In the genomic region with DNA sequence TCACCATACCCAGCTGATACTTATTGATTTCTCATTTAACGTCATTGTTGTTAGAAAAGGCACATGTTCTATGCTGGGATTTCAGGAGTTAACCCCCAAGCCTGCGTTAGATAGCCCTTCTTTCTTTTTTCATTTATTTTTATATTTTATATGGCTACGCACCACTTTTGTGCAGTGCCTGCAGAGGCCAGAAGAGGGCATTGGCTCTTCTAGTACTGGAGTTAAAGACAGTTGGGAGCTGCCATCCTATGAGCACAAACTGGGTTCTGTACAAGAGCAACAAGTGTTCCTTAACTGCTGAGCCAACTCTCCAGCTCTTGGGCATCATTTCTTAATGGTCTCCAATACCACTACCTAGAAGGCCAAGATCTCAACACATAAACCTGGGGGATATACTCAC, we compare ENCODE assay signal across 11 mouse cellular contexts. TPM values are rescaled to one million over a fixed set of nuclear protein-coding genes. Genes with fewer than 3 reads are reported as not detected.
DNase-seq lines count a peak whose midpoint lies in the region; ATAC-seq and TF ChIP-seq lines count a peak whose summit lies in the region.
"Had no signal": no experiment of that assay in that cellular context is flagged by ENCODE, and none has a peak within 500 bp of the region (broad histone marks: within the 10 kb centered on the region; RNA-seq: fewer than 3 reads in every experiment).

No protein-coding gene starts in this region.

- no peaks in the 10 kb centered on the region; the same call in 1 of the 2 replicates for H3K4me1 ChIP-seq in heart, adult 2 months (ENCODE audit: control insufficient read depth, insufficient read depth, low read length)
- H3K4me1 ChIP-seq: neural tube, embryonic 13.5 days had no signal

- TF ChIP-seq POLR2A in heart, adult 2 months (IDR thresholded peaks at IDR 0.05; ENCODE audit: insufficient read depth, low read depth, low read length), result no peak
- TF ChIP-seq POLR2A in brain, embryonic 14.5 days (IDR thresholded peaks at IDR 0.05; ENCODE audit: borderline replicate concordance, extremely low read depth, insufficient read depth, insufficient read length, poor library complexity, severe bottlenecking), result no peak

- intact Hi-C loops in heart, adult 2 months (cut with DNase I), result loop anchor here (5.0 kb wide), 1 partner anchor 312 kb away; no protein-coding TSS in a partner anchor

- DNase-seq in heart, adult 2 months, result no peak
- DNase-seq in heart, adult 8-10 months (ENCODE audit: low spot score), result no peak
- DNase-seq in right cerebral cortex, postnatal 10 days (ENCODE audit: low spot score in 2 of 2), result peak; percentile 48 to 64
- no peak for DNase-seq in right cerebral cortex, postnatal 36 days (ENCODE audit: low spot score in 2 of 2)
- no peak for DNase-seq in brain, embryonic 14.5 days (ENCODE audit: low read depth)
- DNase-seq in thymus, postnatal 36 days, result peak; percentile 24 to 34
- DNase-seq in layer of hippocampus, adult 9-10 months (ENCODE audit: low spot score), result no peak

- peak; percentile 72 for TF ChIP-seq CTCF in heart, adult 2 months (IDR thresholded peaks at IDR 0.05)
- peak; percentile 56; the same call in 1 of the 2 replicates for TF ChIP-seq CTCF in brain, embryonic 14.5 days (IDR thresholded peaks at IDR 0.05; ENCODE audit: borderline replicate concordance, extremely low read depth, insufficient read depth, insufficient read length)

- no peaks in the 10 kb centered on the region for H3K79me2 ChIP-seq in heart, adult 2 months (replicated peaks; ENCODE audit: control insufficient read depth, insufficient read depth, low read length)

- no peak overlapping the region for H3K27ac ChIP-seq in heart, adult 2 months
- H3K27ac ChIP-seq: heart, embryonic 10.5 days; limb, embryonic 12.5 days; neural tube, embryonic 13.5 days had no signal

- H3K27me3 ChIP-seq in heart, adult 2 months (ENCODE audit: control insufficient read depth, insufficient read depth, low read length), result 0 out of 2 replicates have a peak, but pooled peaks cover 1% of the 10 kb centered on the region

- H3K4me3 ChIP-seq in heart, adult 2 months, result no peak overlapping the region
- H3K4me3 ChIP-seq: heart, embryonic 10.5 days; limb, embryonic 12.5 days; neural tube, embryonic 13.5 days had no signal

- no peak overlapping the region for H3K9ac ChIP-seq in heart, adult 2 months (ENCODE audit: low read depth, low read length)
- H3K9ac ChIP-seq: limb, embryonic 12.5 days; neural tube, embryonic 13.5 days had no signal

- no peak for ATAC-seq in activated CD4-positive, CD25-positive, alpha-beta regulatory T cell, adult 4 months

- TF ChIP-seq EP300 in heart, adult 2 months (IDR thresholded peaks at IDR 0.05; ENCODE audit: insufficient read depth, low read depth, low read length), result no peak

- 20% methylated on average over 3 of the region's 3 CpGs for WGBS in heart, adult 2 months

- no peaks in the 10 kb centered on the region for H3K36me3 ChIP-seq in heart, adult 2 months (ENCODE audit: control insufficient read depth, insufficient read depth, low read length)
- H3K36me3 ChIP-seq: heart, embryonic 10.5 days; limb, embryonic 12.5 days; neural tube, embryonic 13.5 days had no signal

RNA-seq across cellular contexts. Expression of a gene that starts 6.5 kb away (rescaled TPM):
- 1 to 10 TPM; 4.3 to 4.6 TPM for total RNA-seq in heart, adult 2 months (2021)
- 4.6 and 7.2 TPM in 2 replicates for polyA plus RNA-seq in heart, adult 2 months (2012; rRNA removed)
- 1 to 10 TPM; 4.3 to 4.9 (median 4.6) TPM for total RNA-seq in heart, adult 8-10 months (2022)
- 3.2 and 4.5 TPM in 2 replicates for polyA plus RNA-seq in brain, embryonic 14.5 days (2012; rRNA removed)
- not detected for polyA plus RNA-seq in activated CD4-positive, CD25-positive, alpha-beta regulatory T cell, adult 4 months (2017; shearing (Covaris generic))

RNA-seq across cellular contexts. Expression of a gene that starts 9.6 kb away (rescaled TPM):
- total RNA-seq in heart, adult 2 months (2021), result not detected
- polyA plus RNA-seq in heart, adult 2 months (2012; rRNA removed), result not detected in 2 replicates
- not detected for total RNA-seq in heart, adult 8-10 months (2022)
- polyA plus RNA-seq in brain, embryonic 14.5 days (2012; rRNA removed), result 0.50 and 1.1 TPM in 2 replicates
- under 1 TPM in 1 of 2 experiments, not detected in 1; 0.20 TPM for polyA plus RNA-seq in activated CD4-positive, CD25-positive, alpha-beta regulatory T cell, adult 4 months (2017; shearing (Covaris generic))

Comparison
In these comparisons a context has a peak if more than half of its experiments do, and no peak if none do; other contexts are left out.
1. DNase-seq: peak in right cerebral cortex, postnatal 10 days (2 of 2) and thymus, postnatal 36 days (2 of 2); none in heart, adult 2 months (0 of 2), heart, adult 8-10 months (single experiment), right cerebral cortex, postnatal 36 days (0 of 2), brain, embryonic 14.5 days (single experiment) and layer of hippocampus, adult 9-10 months (single experiment).